Mouse (Mus musculus): ENCODE results near the gene Zfp523.

- TF ChIP-seq CTCF (IDR thresholded peaks at IDR 0.05; ENCODE audit: low read depth) (no peak), EP300 (IDR thresholded peaks at IDR 0.05; ENCODE audit: low read depth) (no peak)
Measured at GRCm38 (mm10) chr17:28143751-28144150, 33.2 kb upstream of the Zfp523 start.

Measured in heart, postnatal 0 days (tissue).